Mouse (Mus musculus): ENCODE measurements around the gene Zc3h18. TPM values are rescaled to one million over a fixed set of nuclear protein-coding genes. Genes with fewer than 3 reads are reported as not detected.

The Zc3h18 gene
- total and polyA plus RNA-seq, 3 experiments, result 30.2 to 122 (median 98.5) TPM

DNA sequence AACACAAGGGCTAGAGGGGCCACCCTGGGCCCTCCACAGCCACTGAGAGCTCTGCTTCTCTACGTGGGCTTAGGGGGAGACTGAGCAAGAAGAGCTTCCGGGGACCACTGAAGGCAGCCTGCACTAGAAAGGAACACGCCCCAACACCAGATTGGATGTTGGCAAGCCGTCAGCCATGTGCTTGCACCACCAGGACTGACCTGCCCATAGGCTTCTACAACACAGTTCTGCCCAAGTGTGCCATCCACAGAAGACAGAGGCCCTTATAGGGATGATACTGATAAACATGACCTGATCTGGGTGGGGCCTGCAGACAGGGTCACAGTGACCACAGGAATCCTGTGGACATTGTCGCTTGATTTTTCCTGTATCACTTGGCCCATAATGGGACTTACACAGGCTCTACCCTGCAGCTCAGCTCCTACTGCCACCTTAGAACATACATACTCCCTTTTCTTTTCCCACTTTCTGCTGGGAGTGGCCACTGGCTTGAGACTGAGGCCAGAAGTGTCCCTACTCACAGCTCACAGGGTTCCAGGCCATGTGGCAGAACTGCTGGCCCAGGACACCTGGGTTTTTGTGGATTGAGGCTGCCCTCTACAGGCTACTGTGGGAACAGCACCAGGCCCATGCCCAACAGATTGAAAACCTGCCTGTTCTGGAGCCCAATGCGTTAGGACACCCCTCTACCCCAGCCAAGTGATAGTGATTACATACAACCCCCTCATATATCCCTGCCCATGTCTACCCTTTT lies 43.5 kb upstream of the Zc3h18 start (continued):
- TF ChIP-seq MAFK (IDR thresholded peaks at IDR 0.05; ENCODE audit: borderline replicate concordance, low read depth, low read length) (no peak), SIN3A (IDR thresholded peaks at IDR 0.05; ENCODE audit: low read length) (no peak), NRF1 (IDR thresholded peaks at IDR 0.05; ENCODE audit: insufficient read depth, low read depth, low read length, poor library complexity, severe bottlenecking) (no peak), MEF2A (IDR thresholded peaks at IDR 0.05; ENCODE audit: extremely low read depth, insufficient replicate concordance, low read depth, low read length, poor library complexity, severe bottlenecking) (no peak), NELFE (IDR thresholded peaks at IDR 0.05; ENCODE audit: low read depth, low read length) (no peak), TAL1 (IDR thresholded peaks at IDR 0.05; ENCODE audit: low read length) (no peak), POLR2A (IDR thresholded peaks at IDR 0.05; ENCODE audit: control insufficient read depth in 1 of 2, insufficient read depth in 1 of 2, low read depth in 1 of 2, low read length in 2 of 2, poor library complexity in 1 of 2) (no peak), POLR2AphosphoS2 (IDR thresholded peaks at IDR 0.05; ENCODE audit: low read length) (peak; percentile 29; the same call in 1 of the 2 replicates), UBTF (IDR thresholded peaks at IDR 0.05; ENCODE audit: borderline replicate concordance, insufficient read depth, low read depth, low read length) (no peak), CHD2 (IDR thresholded peaks at IDR 0.05; ENCODE audit: low read length) (no peak), ZNF384 (IDR thresholded peaks at IDR 0.05; ENCODE audit: low read depth, low read length) (no peak), KAT2A (conservative IDR thresholded peaks at IDR 0.05; ENCODE audit: low read depth, low read length) (no peak), ELF1 (IDR thresholded peaks at IDR 0.05; ENCODE audit: low read depth, low read length) (no peak), CHD1 (IDR thresholded peaks at IDR 0.05; ENCODE audit: low read depth, low read length) (no peak), RAD21 (IDR thresholded peaks at IDR 0.05; ENCODE audit: low read depth, low read length) (peak; percentile 88), TCF12 (IDR thresholded peaks at IDR 0.05; ENCODE audit: low read depth, low read length) (0 out of 2 replicates have a peak, but pooled peaks have one; percentile 8), MXI1 (IDR thresholded peaks at IDR 0.05; ENCODE audit: low read depth, low read length) (peak; percentile 40; the same call in 1 of the 2 replicates), JUND (IDR thresholded peaks at IDR 0.05; ENCODE audit: low read depth, low read length) (no peak), GABPA (IDR thresholded peaks at IDR 0.05; ENCODE audit: low read depth, low read length) (no peak), USF1 (IDR thresholded peaks at IDR 0.05; ENCODE audit: low read depth, low read length) (no peak), MYC (IDR thresholded peaks at IDR 0.05; ENCODE audit: low read depth, low read length) (peak; percentile 80), POLR2AphosphoS5 (IDR thresholded peaks at IDR 0.05; ENCODE audit: borderline replicate concordance, low read depth, low read length) (no peak; the same call in 1 of the 2 replicates)

DNA sequence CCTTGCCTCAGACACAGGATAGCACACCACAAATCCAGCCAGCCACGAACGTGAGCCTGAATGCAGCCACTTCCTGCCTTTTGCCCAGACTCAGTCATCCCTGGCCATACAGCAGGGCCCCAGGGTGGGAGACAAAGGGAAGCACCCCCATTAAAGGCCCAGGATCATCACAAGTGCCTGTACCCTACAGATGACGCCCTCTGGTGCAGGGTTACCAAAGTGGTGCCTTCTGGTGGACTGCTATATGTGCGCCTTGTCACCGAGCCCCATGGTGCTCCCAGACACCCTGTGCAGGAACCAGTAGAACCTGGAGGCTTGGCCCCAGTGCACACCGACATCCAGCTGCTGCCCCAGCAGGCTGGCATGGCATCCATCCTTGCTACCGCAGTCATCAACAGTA lies 42.9 kb upstream of the Zc3h18 start:
- Histone ChIP-seq H3K9me3 (replicated peaks; ENCODE audit: insufficient read depth, low read length) (no peaks in the 10 kb centered on the region), H3K9ac (ENCODE audit: control insufficient read depth, low read depth, low read length, poor library complexity, severe bottlenecking) (no peak overlapping the region), H3K27ac (ENCODE audit: control insufficient read depth, low read depth, low read length) (no peak overlapping the region), H3K27me3 (ENCODE audit: control insufficient read depth in 1 of 2, insufficient read depth in 2 of 2, low read length in 2 of 2) (no peaks in the 10 kb centered on the region), H3K79me2 (ENCODE audit: control insufficient read depth, insufficient read depth, low read length, poor library complexity) (no peaks in the 10 kb centered on the region), H3K36me3 (ENCODE audit: control insufficient read depth in 1 of 2, insufficient read depth in 2 of 2, low read length in 2 of 2) (peaks cover 7 to 31% of the 10 kb centered on the region in 2 experiments), H3K4me1 (ENCODE audit: control insufficient read depth in 1 of 2, insufficient read depth in 2 of 2, low read length in 2 of 2) (peaks cover 0 to 3% of the 10 kb centered on the region in 2 experiments; a peak in 1 of 4 replicates), H3K4me3 (ENCODE audit: control insufficient read depth in 1 of 2, insufficient read depth in 1 of 2, low read depth in 2 of 2, low read length in 2 of 2) (no peak overlapping the region)
- TF ChIP-seq MYC (IDR thresholded peaks at IDR 0.05; ENCODE audit: low read depth, low read length), result no peak
- 0 out of 2 replicates have a peak, but pooled peaks have one; percentile 36 for TF ChIP-seq POLR2AphosphoS5 (IDR thresholded peaks at IDR 0.05; ENCODE audit: borderline replicate concordance, low read depth, low read length)
- DNase-seq (ENCODE audit: low read depth, low spot score), result peak; percentile 8

All from MEL (cell line).